Mouse (Mus musculus) liver, embryonic 14.5 days (tissue): ENCODE results near the gene Vmn1r159.
"Not testable (repeated sequence)": the region's sequence is repeated elsewhere in the genome, so short reads cannot be mapped to it uniquely, and the experiment has no call there.

Source experiments
- CTCF ChIP-seq: IDR thresholded peaks from 2 replicates; pipeline ENCODE4 v1.5.1; 2016; ENCODE audit warnings: antibody characterized with exemption, low read depth, control low read depth
- EP300 ChIP-seq: IDR thresholded peaks from 2 replicates; pipeline ENCODE4 v1.6.1; 2016; ENCODE audit warnings: antibody characterized with exemption, low read depth

DNA sequence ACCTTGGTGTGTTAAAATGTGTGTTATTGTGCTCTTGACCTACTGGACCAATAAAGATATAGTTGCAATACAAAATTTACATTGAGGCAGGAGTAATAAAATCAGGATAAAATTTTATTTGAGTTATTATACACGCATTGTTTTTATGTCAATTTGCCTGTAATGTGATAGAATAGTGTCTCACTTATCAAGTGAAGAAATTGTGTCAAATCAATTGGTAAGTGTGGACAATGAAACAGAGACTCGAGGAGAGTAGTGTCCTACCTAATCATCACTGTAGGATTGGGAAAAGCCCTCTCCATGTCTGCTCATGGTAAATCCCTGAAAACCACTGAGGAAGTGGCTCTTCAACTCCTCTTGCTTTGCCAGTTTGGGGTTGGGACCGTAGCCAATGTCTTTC lies 27.5 kb upstream of the Vmn1r159 start, which contains the start of gene Vmn1r160:
- not testable (repeated sequence) for TF ChIP-seq CTCF, EP300
